Mouse (Mus musculus) brain, embryonic 18.5 days (tissue): ENCODE data around the gene Csrp1.

Experiments used
- DNase-seq: peaks from one replicate; pipeline ENCODE4 v3.0.0-alpha.2; 2012; ENCODE audit warnings: low read depth, low spot score

Csrp1 gene

DNA sequence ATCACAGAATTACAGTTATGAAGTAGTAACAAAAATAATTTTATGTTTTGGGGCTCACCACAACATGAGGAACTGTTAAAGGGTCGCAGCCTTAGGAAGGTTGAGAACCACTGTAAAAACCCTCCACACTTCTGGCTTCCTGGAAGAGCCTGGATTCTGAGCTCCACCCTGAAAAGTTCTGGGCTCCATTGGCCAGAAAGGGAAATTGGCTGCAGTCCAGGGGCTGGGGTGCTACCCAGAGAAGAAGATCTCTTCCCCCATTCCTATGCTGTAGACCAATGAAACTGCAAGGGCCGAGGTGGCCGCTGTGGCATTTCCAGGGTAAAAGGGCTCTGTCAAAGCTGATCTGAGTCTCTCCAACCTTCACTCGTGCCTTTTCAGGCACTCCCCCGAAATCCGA is 21.8 kb upstream of the Csrp1 start:
- DNase-seq: no peak

DNA sequence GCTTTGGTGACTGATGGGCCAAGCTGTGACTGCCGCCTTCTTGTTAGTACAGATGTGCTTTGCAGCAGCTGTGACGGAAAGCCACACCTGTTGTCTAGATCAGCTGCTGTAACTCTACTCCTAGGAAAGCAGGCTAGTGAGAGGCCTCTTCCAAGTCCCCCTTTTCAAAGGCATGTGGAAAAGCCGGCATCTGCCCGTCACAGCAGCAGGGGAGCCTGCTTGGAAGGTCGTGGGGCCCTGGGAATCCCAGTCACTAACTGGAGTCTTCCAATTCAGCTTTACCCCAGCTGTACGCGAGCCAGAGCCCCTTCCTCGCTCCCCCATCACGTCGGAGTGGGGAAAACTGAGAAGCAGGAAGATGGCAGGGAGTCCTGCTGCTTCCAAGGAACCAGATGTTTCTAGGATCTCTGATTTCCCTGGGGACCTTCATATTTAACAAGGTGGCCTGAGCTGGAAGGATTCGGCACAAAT is 21.4 kb upstream of the Csrp1 start:
- no peak for DNase-seq

DNA sequence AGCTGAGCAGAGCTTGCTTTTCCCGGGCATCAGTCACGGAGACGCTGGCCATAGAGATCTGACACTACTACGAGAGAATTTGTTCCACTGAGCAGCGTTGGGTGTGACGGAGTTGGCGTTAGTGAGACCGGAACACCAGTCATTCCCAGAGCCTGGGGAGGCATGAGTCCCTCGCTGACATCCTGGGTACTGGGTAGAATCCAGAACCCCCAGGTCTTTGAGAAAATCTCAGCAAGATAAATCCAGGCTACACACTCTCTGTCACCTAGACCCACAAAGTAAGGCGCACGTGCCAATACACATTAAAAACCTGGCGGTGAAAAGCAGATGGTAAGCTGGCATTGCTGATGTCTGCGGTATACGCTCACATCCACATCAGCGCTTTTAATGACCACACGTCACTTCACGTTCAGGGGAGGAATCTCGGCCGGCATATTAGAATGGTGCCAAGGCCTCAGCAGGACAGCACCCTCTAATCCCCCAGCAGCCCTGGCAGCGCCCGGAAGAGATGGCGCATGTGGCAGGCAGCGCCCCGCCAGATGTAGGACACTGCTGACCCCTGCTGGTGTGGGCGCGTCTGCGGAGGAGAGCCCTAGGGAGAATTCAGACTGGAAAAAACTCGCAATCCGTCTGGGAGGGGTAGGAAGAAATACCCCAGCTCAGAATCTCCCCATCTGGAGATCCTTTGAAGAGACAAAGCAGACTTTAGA is 20.7 kb upstream of the Csrp1 start:
- no peak for DNase-seq

DNA sequence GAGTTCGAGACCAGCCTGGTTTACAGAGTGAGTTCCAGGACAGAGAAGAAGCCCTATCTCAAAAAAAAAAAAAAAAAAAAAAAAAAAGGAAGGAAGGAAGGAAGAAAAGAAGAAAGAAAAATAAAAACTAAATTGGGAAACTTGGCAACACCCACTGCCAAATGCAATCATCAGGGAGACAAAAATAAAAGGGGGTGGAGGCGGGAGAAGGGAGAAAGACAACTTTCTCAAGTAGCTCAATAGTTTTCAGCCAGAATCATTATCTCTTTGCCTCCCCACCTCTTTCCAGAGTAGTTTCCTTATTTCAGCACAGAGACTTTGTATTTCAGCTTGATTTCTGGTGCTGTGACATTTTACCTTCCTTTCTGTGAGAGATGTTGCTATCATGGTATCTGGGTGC is 20.0 kb upstream of the Csrp1 start:
- no peak for DNase-seq

DNA sequence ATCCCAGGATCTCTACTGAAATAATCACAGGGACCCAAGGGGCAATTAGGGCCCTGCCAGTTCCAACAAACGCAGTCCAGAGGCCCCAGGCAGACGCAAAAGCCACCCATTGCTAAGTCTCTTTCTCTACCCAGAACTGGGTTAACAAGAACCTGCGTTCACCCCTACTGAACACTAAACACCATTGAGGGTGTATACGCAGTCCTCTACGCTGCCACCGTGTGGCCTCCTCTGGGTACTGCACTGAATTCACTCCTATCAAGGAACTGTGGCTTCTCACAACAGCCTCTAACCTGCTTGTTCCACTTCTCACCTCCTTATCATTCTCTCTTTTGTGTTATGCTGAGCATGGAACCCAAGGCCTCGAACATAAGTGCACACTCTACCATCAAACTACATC is 19.3 kb upstream of the Csrp1 start:
- DNase-seq: no peak

DNA sequence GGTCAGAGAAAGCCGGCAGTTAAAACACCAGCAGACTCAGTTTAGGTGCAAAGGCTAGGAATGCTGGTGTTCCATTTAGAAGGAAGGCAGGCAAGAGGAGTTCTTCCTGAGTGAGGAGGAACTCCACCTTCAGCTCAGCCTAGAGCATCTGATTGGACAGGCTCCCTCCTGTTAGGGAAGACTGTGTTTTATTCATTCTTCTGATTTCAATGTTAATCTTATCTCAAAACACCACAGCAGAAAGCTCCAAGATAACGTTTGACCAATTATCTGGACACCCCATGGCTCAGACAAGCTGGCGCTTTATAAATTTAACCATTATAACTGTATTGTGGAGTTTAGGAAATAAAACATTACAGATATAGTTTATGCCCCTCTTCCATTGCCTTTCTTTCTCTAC is 18.5 kb upstream of the Csrp1 start:
- no peak for DNase-seq

DNA sequence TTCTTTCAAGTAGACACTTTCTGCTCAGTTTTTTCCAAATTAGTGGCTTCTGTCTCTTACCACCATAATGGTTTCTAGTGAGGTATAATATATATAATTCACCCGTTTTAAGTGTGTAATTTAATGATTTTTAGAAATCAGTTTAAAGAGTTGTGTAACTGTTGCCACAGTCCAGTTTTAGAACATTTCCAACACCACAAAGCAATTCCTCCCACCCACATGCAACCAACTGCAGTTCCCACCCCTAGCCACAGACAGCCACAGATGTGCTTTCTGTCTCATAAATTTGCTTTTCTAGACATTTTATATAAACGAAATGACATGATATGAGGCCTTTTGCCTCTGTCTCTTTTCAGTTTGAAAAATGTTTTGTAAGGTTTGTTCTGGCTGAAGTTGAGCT is 17.1 kb upstream of the Csrp1 start:
- no peak for DNase-seq

DNA sequence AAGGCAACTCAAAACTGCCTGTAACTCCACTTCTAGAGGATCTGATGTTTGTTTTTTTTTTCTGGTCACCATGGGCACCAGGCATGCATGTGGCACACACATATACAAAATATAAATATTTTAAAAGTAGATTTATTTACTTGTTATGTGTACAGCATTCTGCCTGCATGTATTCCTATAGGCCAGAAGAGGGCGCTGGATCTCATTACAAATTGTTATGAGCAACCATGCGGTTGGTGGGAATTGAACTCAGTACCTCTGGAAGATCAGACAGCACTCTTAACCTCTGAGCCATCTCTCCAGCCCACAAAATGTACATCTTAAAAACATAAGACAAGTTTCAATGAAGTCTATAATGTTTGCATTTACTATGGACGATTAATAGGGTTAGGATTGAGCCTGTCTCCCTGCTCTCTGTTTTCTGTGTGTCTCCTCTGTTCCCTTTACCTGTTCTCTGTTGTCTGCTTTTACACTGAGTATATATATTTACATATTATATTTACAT is 15.5 kb upstream of the Csrp1 start:
- DNase-seq: no peak

DNA sequence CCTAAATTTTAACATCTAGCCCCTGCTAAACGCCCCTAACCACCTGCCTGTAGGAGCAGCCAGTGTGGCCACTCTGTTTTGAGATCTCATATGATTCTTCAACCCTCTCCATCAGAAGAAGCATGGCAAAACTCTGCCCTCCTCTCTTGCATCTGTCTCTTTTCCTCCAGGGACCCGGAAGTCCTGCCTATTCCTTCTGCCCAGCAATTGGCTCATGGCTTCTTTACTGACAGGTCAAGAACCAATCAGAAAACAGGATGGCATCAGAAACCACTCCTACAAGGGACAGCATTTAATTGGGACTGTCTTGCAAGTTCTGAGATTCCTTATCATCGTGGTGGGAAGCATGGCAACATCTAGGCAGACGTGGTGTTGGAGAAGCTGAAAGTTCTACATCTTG is 11.5 kb upstream of the Csrp1 start:
- DNase-seq: no peak

DNA sequence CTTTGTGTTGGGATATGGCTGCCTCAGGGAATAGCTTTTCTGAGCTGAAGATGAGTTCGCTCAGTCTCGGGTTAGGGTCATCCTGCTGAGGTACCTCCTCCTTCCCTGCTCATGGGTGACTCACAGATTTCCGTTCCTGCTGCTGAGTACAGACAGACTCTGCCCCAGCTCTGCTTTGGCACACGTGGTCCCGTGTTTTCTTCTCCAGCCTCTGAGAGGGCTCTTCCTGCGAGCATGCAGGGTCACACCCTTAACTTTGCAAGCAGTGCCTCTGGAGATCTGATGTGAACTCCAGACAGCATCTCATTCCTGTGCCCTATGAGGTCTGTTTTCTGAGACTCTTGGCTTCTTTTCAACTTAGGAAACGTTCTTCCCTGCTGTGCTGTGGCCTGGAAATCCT is 8.7 kb upstream of the Csrp1 start:
- no peak for DNase-seq

DNA sequence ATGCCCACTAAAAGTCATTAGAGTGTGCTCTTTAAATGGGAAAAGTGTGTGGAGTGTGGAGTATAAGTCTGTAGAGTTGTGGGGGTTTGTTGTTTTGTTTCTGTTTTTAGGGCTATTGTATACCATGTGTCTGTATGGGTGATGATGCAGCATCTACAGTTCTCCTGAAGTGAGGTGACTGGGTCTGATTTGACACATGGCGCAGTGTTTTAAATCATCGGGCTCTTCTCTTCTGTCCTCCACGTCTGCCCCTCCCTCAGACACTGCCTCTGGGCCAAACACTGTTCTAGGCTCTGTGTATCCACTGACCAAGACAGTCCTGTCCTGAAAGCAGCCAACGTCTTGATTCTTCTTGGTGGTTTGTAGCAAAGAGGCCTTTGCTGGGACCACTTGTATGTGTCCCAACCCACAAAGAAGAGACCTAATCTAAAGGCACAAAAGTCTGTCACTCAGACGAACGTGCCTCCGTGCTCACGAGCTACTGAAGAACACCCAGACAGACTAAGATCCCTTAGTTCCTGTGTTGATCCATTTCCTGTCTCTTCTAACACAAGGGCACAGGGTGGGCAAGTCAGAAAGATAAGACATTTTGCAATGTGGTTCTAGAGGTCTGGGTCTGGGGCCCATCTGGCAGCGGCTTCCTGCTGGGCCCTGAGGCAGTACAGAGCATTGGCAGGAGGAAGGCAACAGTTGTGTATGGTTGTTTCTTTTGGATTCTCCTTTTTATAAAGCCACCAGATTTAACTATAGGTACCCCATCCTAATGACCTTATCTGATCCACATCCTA is 5.6 kb upstream of the Csrp1 start:
- no peak for DNase-seq

DNA sequence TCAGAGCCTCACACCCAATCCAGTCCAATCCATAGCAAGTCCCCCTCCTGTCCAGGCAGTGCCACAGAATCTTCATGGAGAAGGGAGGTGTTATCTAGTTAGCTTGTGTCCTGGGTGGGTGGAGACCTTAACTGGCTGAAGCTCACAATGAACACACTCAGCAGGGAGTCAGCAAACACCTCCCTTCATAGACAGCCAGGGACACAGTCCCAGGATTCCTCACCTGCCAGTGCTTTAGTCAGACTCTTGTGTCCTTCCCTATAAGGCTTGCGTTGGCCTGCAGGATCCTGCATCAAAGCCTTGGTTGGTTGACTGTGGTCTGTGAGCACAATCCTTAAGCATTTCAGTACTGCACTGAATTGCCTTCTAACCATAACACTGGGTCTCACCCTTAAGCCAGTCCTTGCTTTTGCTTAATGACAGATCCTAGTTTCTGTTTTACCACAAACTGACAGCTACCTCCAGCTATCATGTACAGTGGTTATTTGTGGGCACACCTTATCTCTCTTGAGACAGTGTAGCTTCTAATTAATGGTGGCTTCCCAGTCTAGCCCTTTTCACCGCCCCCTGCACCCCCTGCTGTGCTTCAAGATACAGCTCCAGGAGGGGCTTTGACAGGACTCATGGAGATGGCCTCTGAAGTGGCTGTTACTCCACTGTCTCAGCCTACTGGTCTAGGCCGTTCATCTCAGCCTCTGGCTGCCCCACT is 4.8 kb upstream of the Csrp1 start:
- DNase-seq: no peak

DNA sequence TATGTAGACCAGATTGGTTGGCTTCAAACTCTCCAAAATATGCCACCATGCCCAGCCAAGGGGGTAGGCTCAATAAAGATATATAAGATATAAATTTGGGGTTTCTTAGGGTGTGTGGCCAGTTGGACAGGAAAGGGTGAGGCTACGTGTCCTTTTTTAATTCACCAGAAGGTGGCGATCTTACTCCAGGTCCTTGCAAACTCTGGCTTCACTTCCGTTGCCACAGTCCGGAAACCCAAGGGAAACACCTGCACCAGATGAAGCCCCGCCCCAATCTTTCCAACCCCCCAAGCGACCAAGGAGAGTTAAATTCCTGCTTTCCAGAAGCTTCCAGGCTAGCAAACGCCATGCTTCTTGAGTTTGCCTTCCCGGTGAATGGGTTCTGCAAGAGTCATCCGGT is 375 bp upstream of the Csrp1 start:
- DNase-seq: no peak

DNA sequence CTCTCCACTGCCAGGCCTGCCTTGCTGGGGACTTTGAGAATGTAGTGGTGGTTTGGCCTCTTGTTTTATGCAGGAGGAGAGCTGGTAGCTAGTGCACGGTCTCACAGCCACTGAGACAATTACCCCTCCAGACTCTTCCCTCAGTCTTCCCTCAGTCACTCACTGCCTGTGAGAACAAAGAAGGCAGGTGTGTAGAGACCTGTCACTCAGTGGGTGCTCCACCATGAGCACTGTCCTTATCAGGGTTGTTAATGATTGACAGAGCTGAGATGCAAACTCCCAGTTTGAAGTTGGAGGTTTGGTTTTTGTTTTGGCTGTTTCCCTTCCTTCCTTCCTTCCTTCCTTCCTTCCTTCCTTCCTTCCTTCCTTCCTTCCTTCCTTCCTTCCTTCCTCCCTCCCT is 3.2 kb downstream of the Csrp1 start:
- DNase-seq: no peak

DNA sequence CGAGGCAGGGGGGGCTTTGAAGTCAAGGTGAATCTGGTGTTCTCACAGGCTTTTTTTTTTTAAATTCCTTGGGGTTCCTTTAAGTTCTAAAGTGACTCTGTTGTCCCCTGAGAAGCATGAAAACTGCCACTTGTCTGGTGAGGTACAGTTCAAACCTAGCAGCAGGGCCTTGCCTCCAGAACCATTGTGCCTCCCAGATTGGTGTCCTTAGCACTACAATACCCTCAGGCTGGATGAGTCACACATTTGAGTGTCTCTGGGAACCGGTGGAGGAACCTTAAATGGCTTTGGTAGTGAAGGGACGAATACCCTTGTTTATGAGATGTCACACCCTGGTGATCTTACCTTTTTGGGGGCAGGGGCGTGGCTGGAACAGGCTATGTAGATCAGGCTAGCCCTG is 4.3 kb downstream of the Csrp1 start:
- no peak for DNase-seq

DNA sequence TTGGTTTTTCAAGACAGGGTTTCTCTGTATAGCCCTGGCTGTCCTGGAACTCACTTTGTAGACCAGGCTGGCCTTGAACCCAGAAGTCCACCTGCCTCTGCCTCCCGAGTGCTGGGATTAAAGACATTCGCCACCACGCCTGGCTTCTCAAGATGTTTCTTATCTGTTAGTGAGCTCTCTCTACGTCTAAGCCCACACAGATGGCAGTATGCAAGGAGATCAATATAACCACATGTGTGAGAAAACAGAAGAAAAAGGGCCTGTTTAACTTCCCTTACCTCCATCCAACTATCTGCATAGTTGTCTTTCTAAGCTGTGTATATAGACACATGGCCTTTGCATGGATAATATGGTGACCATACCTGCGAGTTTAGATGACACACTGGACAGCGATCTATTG is 5.5 kb downstream of the Csrp1 start:
- DNase-seq: no peak

DNA sequence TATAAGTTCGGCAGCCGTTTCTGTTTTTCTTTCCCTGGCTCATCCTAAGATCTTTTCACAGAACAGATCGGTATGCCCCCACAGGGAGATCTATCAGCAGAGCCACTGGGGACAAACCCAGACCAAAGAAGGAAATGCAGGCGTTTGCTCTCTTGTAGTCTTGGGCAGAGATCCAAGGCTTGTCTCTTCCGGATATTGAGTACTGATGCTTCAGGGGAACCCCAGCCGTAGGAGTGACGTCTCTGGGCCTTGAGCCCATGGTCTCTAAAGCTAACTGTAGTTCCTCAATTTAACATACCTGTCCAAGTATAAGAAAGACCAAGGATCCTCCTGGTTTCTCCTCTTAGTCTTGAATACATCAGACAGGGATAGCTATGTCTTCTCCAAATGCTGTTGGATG is 6.1 kb downstream of the Csrp1 start:
- DNase-seq: no peak

DNA sequence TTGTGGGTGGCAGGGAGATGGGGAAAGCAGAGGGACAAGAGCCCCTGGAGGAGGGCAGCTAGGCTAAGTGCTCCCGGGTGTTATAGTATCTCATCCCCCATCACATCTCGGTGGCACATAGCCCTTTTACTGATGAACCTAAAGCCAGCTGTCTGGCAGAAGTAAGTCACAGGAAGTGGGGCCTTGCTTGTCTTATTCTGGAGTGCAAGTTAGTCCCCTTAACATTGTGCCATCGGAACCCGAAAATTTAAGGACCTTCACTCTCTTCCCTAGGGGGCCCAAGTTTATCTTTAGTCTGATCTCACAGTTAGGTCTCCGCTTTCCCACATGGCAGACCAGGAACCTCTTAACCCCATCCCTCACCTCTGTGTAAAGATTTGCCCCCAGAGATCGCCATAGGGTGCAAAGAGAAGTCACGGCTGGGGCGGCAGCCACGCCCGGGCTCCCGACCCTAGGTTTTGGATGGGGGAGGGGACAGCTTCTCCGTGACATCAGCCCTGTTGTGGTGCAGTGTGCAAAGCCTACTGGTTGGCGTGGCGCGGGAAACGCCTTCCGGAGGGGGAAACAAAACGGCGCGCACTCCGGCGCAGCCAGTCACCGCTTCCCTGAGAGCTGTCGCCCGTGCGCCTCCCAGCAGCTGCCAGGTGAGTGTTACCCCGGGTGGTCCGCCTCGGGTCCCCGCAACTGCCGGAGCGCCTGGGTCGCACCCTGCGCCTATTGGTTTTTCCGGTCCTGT is 8.9 kb downstream of the Csrp1 start:
- DNase-seq: peak; percentile 54

DNA sequence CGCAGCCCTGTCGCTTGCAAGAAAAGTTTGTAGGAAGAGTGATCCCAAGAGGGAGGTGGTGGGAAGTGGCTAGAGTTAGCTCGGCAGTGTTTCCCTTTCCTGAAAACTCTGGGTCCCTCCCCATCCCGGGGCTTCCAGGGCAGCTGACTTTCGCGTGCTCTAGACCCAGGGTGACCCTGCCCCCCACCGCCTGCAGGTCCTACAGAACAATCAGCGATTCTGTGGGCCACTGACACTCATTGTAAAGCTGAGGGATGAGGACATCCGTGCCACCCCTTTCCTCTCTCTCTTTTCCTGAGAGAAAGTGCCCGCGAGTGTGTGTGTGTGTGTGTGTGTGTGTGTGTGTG is 9.5 kb downstream of the Csrp1 start:
- DNase-seq: no peak

DNA sequence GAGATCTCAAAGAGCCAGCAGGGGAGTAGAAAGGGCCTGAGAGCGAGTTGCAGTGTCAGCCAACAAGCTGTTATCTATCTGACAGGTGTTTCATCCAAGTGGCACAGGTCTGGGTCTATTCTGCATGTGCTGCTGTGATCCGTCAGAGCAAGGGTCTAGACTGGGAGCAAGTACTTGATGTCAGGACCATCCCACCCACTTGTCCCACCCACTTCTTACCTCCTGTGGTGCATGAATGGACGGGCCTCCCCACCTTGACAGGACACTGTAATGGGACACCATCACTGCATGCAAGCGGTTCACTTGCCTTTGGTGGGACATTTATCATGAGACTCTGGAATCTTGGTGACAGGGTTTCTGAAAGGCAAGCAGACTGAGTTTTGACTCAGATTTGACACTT is 10.0 kb downstream of the Csrp1 start:
- no peak for DNase-seq

DNA sequence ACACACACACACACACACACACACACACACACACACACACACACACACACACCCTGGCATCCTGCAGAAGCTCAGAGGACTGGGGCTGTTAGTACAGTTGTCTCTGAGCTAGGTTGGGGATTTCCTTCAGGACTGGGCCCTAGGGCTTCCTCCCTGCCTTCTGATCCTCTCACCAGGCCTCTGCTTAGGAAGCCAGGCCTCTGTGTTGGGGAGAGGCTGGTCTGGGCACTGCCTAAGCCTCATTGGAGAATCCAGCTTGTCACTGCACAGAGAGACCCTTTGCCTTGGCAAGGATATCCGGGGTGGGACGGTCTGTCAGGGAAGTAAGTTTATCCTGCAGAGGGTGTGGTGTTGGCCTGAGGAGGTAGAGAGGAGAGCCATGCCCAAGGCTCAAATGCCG is 10.4 kb downstream of the Csrp1 start:
- DNase-seq: no peak

DNA sequence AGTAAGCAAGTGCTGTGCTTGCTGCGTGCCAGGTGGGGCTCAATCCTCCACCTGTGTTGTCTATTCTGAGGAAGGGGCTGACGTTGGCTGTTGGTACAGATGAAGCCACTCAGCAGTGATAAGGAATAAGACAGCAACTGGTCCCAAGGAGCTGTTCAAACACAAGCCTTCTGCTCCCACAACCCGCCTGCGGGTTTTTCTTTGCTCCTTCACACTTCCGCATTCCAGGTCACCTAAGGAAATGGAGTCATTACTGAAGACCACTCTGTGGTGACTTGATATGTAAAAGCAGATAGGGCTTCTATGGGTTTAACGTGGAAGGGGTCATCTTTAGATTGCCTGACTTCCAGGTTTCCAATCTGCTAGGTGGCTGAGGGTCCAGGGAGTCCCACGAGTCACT is 11.5 kb downstream of the Csrp1 start:
- no peak for DNase-seq
